Mouse (Mus musculus): ENCODE measurements around the gene Coro2b. TPM values are rescaled to one million over a fixed set of nuclear protein-coding genes. Genes with fewer than 3 reads are reported as not detected.

Gene Coro2b
- polyA plus RNA-seq, 2 experiments = 0.57 to 1.1 TPM

DNA sequence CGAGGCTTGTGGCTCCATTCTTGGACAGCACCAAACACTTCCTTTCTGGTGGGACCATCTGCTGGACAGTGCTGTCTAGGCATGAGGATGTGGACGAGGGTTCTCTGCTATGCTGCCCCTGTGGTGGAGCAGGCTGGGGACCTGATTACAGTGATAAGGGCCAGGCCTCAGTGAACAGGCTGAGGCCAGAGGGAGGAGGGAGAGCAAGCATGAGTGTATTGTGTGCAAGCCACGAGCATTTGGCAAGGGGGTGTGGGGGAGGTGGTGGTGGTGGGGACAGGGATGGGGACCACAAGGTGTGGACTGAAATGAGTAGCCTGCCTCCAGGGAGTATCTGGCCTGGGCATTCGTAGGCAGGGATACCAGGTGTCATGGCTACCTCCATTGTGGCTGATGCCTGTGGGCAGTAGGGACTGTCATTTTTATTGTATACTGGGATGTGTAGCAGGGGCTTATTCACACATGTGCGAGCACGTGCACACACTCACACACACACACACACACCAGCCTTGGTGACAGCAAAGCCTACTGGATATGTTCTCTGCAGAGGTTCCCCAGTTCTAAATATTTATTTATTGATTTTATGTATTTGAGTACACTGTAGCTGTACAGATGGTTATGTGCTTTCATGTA is 166.1 kb downstream of the Coro2b start:
- Histone ChIP-seq H3K4me1 (replicated peaks; ENCODE audit: control insufficient read depth in 2 of 2, insufficient read depth in 2 of 2, low read length in 1 of 2) (peaks cover 37 to 64% of the 10 kb centered on the region in 2 experiments), H3K27me3 (ENCODE audit: control insufficient read depth, insufficient read depth, low read length) (no peaks in the 10 kb centered on the region), H3K4me2 (ENCODE audit: low read depth) (no peak overlapping the region), H3K4me3 (ENCODE audit: insufficient read depth in 1 of 2, low read depth in 2 of 2, low read length in 2 of 2) (no peak overlapping the region), H3K9ac (replicated peaks) (no peak overlapping the region), H3K36me3 (replicated peaks; ENCODE audit: control insufficient read depth, insufficient read depth, low read depth) (peaks cover 22% of the 10 kb centered on the region), H3K27ac (no peak overlapping the region), H3K9me3 (ENCODE audit: control insufficient read depth, low read length) (no peaks in the 10 kb centered on the region)
- DNase-seq (ENCODE audit: low read depth in 3 of 3, low spot score in 3 of 3) (no peak), ATAC-seq (ENCODE audit: insufficient read depth) (no peak)
- WGBS (ENCODE audit: insufficient replicate concordance) = 42% methylated on average over 6 of the region's 6 CpGs
- TF ChIP-seq CTCF (IDR thresholded peaks at IDR 0.05; ENCODE audit: low read depth) = 0 out of 2 replicates have a peak, but pooled peaks have one; percentile 10
- no peak for TF ChIP-seq EP300 (IDR thresholded peaks at IDR 0.05; ENCODE audit: low read depth)

DNA sequence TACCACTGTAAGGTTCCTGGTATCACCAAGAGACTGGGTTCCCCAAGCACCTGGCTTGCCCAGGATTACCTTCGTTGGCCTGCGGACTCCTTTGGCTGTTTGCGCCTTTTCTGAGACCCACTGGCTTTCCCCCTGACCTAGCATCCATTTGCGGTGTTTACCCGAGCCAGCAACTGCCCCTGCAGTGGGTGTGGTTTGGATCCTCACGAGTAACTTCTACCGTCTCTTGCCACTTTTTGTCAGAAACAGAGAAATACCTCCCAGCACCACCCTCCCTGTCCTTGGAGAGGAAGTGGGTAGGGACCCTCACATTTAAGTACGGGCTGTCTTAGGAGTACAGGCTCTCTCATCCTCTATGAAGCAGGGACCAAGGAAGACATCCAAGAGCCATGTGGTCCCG is 166.7 kb downstream of the Coro2b start:
- Histone ChIP-seq H3K36me3 (replicated peaks; ENCODE audit: control insufficient read depth, insufficient read depth, low read depth) (peaks cover 16% of the 10 kb centered on the region), H3K4me2 (ENCODE audit: low read depth) (no peak overlapping the region), H3K9ac (replicated peaks) (no peak overlapping the region), H3K27ac (no peak overlapping the region), H3K4me1 (replicated peaks; ENCODE audit: control insufficient read depth in 2 of 2, insufficient read depth in 2 of 2, low read length in 1 of 2) (peaks cover 42 to 65% of the 10 kb centered on the region in 2 experiments), H3K9me3 (ENCODE audit: control insufficient read depth, low read length) (no peaks in the 10 kb centered on the region), H3K4me3 (ENCODE audit: insufficient read depth in 1 of 2, low read depth in 2 of 2, low read length in 2 of 2) (no peak overlapping the region), H3K27me3 (ENCODE audit: control insufficient read depth, insufficient read depth, low read length) (no peaks in the 10 kb centered on the region)
- DNase-seq (ENCODE audit: low read depth in 3 of 3, low spot score in 3 of 3) = no peak
- 34% methylated on average over 9 of the region's 9 CpGs for WGBS (ENCODE audit: insufficient replicate concordance)
- TF ChIP-seq EP300 (IDR thresholded peaks at IDR 0.05; ENCODE audit: low read depth) = no peak
- ATAC-seq (ENCODE audit: insufficient read depth) = no peak

Other genes with a start within 250 kb of the Coro2b start
- 56.1 and 240 TPM in 2 replicates for gene Anp32a, start 195.8 kb downstream of the Coro2b start, polyA plus RNA-seq (2012; rRNA removed)
- 54.3 and 54.7 TPM in 2 replicates for gene Anp32a, start 195.8 kb downstream of the Coro2b start, polyA plus RNA-seq (2014; fragmentation: Nextera tagmentation; extraction: Ambion mirVana)
- gene Itga11, start 140.8 kb upstream of the Coro2b start, polyA plus RNA-seq (2012; rRNA removed) = 0.07 and 0.08 TPM in 2 replicates
- gene Itga11, start 140.8 kb upstream of the Coro2b start, polyA plus RNA-seq (2014; fragmentation: Nextera tagmentation; extraction: Ambion mirVana) = 0.08 TPM in 2 replicates

Data from liver, embryonic 14.5 days (tissue).